In genomic region chr19:56176059-56176458, GRCm38 (mm10) we compare ENCODE assay signal across 12 mouse cellular contexts.
DNase-seq lines count a peak whose midpoint lies in the region; ATAC-seq and TF ChIP-seq lines count a peak whose summit lies in the region.
"Had no signal": no experiment of that assay in that cellular context is flagged by ENCODE, and none has a peak within 500 bp of the region (broad histone marks: within the 10 kb centered on the region; RNA-seq: fewer than 3 reads in every experiment).

No protein-coding gene starts in this region.

- H3K4me2 ChIP-seq in embryonic facial prominence, embryonic 15.5 days (replicated peaks) = no peak overlapping the region
- no peak overlapping the region for H3K4me2 ChIP-seq in neural tube, embryonic 15.5 days
- H3K4me2 ChIP-seq in hindbrain, embryonic 12.5 days (replicated peaks) = no peak overlapping the region

- no peak overlapping the region for H3K9ac ChIP-seq in embryonic facial prominence, embryonic 15.5 days
- no peak overlapping the region for H3K9ac ChIP-seq in neural tube, embryonic 15.5 days (replicated peaks)
- no peak overlapping the region for H3K9ac ChIP-seq in hindbrain, embryonic 12.5 days

- ATAC-seq in embryonic facial prominence, embryonic 15.5 days (ENCODE audit: insufficient number of reproducible peaks, low FRiP score, low TSS enrichment, low read depth) = no peak
- ATAC-seq in neural tube, embryonic 15.5 days (ENCODE audit: low FRiP score) = no peak
- ATAC-seq in hindbrain, embryonic 12.5 days (ENCODE audit: low FRiP score) = no peak
- ATAC-seq: forebrain, embryonic 16.5 days; hindbrain, embryonic 16.5 days had no signal

- no peak overlapping the region for H3K4me3 ChIP-seq in kidney, adult 2 months (ENCODE audit: insufficient read depth, low read depth, low read length)
- no peak overlapping the region for H3K4me3 ChIP-seq in embryonic facial prominence, embryonic 15.5 days (replicated peaks)
- no peak overlapping the region for H3K4me3 ChIP-seq in neural tube, embryonic 15.5 days (replicated peaks)
- H3K4me3 ChIP-seq in hindbrain, embryonic 12.5 days = no peak overlapping the region

- H3K27ac ChIP-seq in kidney, adult 2 months (ENCODE audit: insufficient read depth, low read depth, low read length) = no peak overlapping the region
- peak overlapping the region; percentile 84 for H3K27ac ChIP-seq in embryonic facial prominence, embryonic 15.5 days (replicated peaks)
- H3K27ac ChIP-seq in neural tube, embryonic 15.5 days (replicated peaks) = no peak overlapping the region
- no peak overlapping the region for H3K27ac ChIP-seq in hindbrain, embryonic 12.5 days

- 76% methylated on average over 8 of the region's 8 CpGs for WGBS in kidney, adult 2 months
- WGBS in embryonic facial prominence, embryonic 15.5 days = 64% methylated on average over 8 of the region's 8 CpGs
- WGBS in neural tube, embryonic 15.5 days = 89% methylated on average over 8 of the region's 8 CpGs
- WGBS in hindbrain, embryonic 12.5 days = 91% methylated on average over 8 of the region's 8 CpGs

- H3K27me3 ChIP-seq in kidney, adult 2 months (replicated peaks; ENCODE audit: control insufficient read depth, insufficient read depth, low read length) = no peaks in the 10 kb centered on the region
- H3K27me3 ChIP-seq in embryonic facial prominence, embryonic 15.5 days = 0 out of 2 replicates have a peak, but pooled peaks cover 3% of the 10 kb centered on the region
- H3K27me3 ChIP-seq in neural tube, embryonic 15.5 days (replicated peaks) = no peaks in the 10 kb centered on the region
- no peaks in the 10 kb centered on the region; the same call in 1 of the 2 replicates for H3K27me3 ChIP-seq in hindbrain, embryonic 12.5 days

- TF ChIP-seq POLR2A in kidney, adult 2 months (IDR thresholded peaks at IDR 0.05; ENCODE audit: low read depth, low read length) = no peak

- no peaks in the 10 kb centered on the region for H3K36me3 ChIP-seq in kidney, adult 2 months (ENCODE audit: control insufficient read depth, insufficient read depth, low read length)
- no peaks in the 10 kb centered on the region for H3K36me3 ChIP-seq in embryonic facial prominence, embryonic 15.5 days
- no peaks in the 10 kb centered on the region for H3K36me3 ChIP-seq in neural tube, embryonic 15.5 days
- H3K36me3 ChIP-seq in hindbrain, embryonic 12.5 days = no peaks in the 10 kb centered on the region

- DNase-seq in kidney, adult 2 months = peak; percentile 38
- DNase-seq in kidney, postnatal 4 days = no peak
- DNase-seq in Muller cell, postnatal 12 days (ENCODE audit: inconsistent ontology term) = peak; percentile 17
- DNase-seq in lung, adult 18-20 months = peak; percentile 40 to 63
- no peak for DNase-seq in cerebellum, adult 11 months
- DNase-seq: layer of hippocampus, adult 9-11 months; thymus, postnatal 25 days had no signal

- no peaks in the 10 kb centered on the region for H3K9me3 ChIP-seq in embryonic facial prominence, embryonic 15.5 days (replicated peaks)
- H3K9me3 ChIP-seq in neural tube, embryonic 15.5 days (replicated peaks) = no peaks in the 10 kb centered on the region
- no peaks in the 10 kb centered on the region for H3K9me3 ChIP-seq in hindbrain, embryonic 12.5 days (replicated peaks)

- no peak for TF ChIP-seq CTCF in kidney, adult 2 months (conservative IDR thresholded peaks at IDR 0.05; ENCODE audit: insufficient read depth, insufficient read length, low read depth, low read length)

- no peaks in the 10 kb centered on the region; the same call in 1 of the 2 replicates for H3K4me1 ChIP-seq in kidney, adult 2 months (ENCODE audit: control insufficient read depth, insufficient read depth, low read length)
- H3K4me1 ChIP-seq in embryonic facial prominence, embryonic 15.5 days = peaks cover 42% of the 10 kb centered on the region
- H3K4me1 ChIP-seq in neural tube, embryonic 15.5 days = 0 out of 2 replicates have a peak, but pooled peaks cover 6% of the 10 kb centered on the region
- H3K4me1 ChIP-seq in hindbrain, embryonic 12.5 days = peaks cover 9% of the 10 kb centered on the region; the same call in 1 of the 2 replicates

Comparison
In these comparisons a context has a peak if more than half of its experiments do, and no peak if none do; other contexts are left out.
1. DNase-seq: peak in kidney, adult 2 months (single experiment), Muller cell, postnatal 12 days (single experiment) and lung, adult 18-20 months (2 of 2); none in kidney, postnatal 4 days (0 of 2) and cerebellum, adult 11 months (single experiment).